Mouse (Mus musculus) lung, embryonic 15.5 days (tissue): ENCODE data around the gene Mcrip2. TPM values are rescaled to one million over a fixed set of nuclear protein-coding genes. Genes with fewer than 3 reads are reported as not detected.

Source experiments
- ATAC-seq: fragments of 200-750 bp; cut with Nextera tagmentation; 2 replicates; pipeline ENCODE4 v1.8.0; 2017; ENCODE audit warnings: moderate number of reproducible peaks, borderline replicate concordance; ENCODE audit not compliant: low FRiP score, low TSS enrichment; ENCODE audit errors: extremely low read depth
- H3K27ac ChIP-seq: fragments of 300-500 bp; sonication (generic); 2 replicates; pipeline ENCODE4 v1.5.1; 2015; ENCODE audit warnings: moderate library complexity, mild to moderate bottlenecking, inconsistent platforms
- H3K27me3 ChIP-seq: fragments of 300-500 bp; sonication (generic); 2 replicates; pipeline ENCODE4 v1.6.1; 2015; ENCODE audit warnings: inconsistent platforms
- H3K36me3 ChIP-seq: fragments of 300-500 bp; sonication (generic); 2 replicates; pipeline ENCODE4 v1.6.1; 2015; ENCODE audit warnings: inconsistent platforms
- H3K4me1 ChIP-seq: fragments of 300-500 bp; sonication (generic); 2 replicates; pipeline ENCODE4 v1.6.1; 2015; ENCODE audit warnings: inconsistent platforms
- H3K4me2 ChIP-seq: fragments of 300-500 bp; sonication (generic); 2 replicates; pipeline ENCODE4 v1.6.1; 2015; ENCODE audit warnings: inconsistent platforms, mild to moderate bottlenecking, moderate library complexity
- H3K4me3 ChIP-seq: fragments of 300-500 bp; sonication (generic); 2 replicates; pipeline ENCODE4 v1.5.1; 2015; ENCODE audit warnings: mild to moderate bottlenecking, inconsistent platforms
- H3K9ac ChIP-seq: fragments of 300-500 bp; sonication (generic); 2 replicates; pipeline ENCODE4 v1.6.1; 2015; ENCODE audit warnings: inconsistent platforms
- H3K9me3 ChIP-seq: fragments of 300-500 bp; sonication (generic); 2 replicates; pipeline ENCODE4 v1.6.1; 2016; ENCODE audit warnings: inconsistent platforms
- WGBS: fragments of 180-500 bp; shearing (Covaris S2); methylation state at CpG from one replicate; pipeline ENCODE4 v1.1.7; 2015; 5-methylcytosine and 5-hydroxymethylcytosine counted together
- polyA plus RNA-seq: library from polyadenylated mRNA; unstranded; fragments of >200 nt; fragmentation: Nextera tagmentation; extraction: Ambion mirVana; gene quantifications from 2 replicates; pipeline ENCODE4 v1.2.1, GENCODE M21; 2015

Gene Mcrip2
- polyA plus RNA-seq = 18.1 and 21.7 TPM in 2 replicates

- peak within 1 kb of the TSS; percentile 76 for H3K27ac ChIP-seq
- peaks cover 15% of the 10 kb centered on the region for H3K4me1 ChIP-seq
- ATAC-seq = peak; percentile 89
- WGBS = under 1% methylated on average over 24 of the region's 24 CpGs
- H3K4me2 ChIP-seq = peak within 1 kb of the TSS; percentile 99
- no peaks in the 10 kb centered on the region for H3K36me3 ChIP-seq
- H3K4me3 ChIP-seq = peak within 1 kb of the TSS; percentile 61
- no peaks in the 10 kb centered on the region for H3K9me3 ChIP-seq
- H3K9ac ChIP-seq = peak within 1 kb of the TSS; percentile 63
- H3K27me3 ChIP-seq = no peaks in the 10 kb centered on the region
Observed at GRCm38 (mm10) chr17:25868601-25869191, at the start of gene Mcrip2. Gene Mcrip2 (minus strand): TSS chr17:25868764.

DNA sequence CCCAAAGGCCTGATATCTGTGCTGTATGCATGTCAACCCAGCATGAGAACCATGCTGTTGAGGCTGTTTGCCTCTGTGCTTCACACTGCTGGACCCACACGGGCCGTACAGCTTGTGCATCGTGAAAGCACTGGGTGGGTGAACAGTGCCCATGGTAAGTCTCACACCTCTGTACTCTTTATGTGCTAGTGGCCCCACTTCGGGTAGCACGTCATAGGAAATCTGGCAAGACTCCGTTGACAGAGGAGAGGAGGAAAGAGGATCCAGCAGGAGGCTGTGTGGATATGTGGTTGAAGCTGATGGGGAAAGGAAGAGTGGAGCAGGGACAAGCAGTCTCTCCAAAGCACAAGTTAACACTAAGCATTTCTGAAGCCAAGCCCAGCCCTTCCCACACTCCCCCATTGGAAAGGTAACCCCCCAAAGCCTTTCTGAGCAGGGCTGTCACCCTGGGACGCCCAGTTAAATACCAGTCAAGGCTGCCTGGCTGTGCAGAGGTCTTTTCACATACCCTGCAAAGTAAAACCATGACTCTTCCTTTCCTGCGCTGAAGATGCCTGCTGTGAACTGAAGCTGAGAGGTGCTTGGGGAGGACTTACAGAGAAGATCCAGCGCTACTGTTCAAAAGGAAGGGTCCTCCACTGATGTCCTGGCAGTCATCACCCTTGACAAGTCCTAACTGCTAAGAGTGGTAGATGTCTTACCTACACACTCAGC is 49.6 kb upstream of the Mcrip2 start:
- Histone ChIP-seq H3K9ac (peak overlapping the region; percentile 85), H3K9me3 (no peaks in the 10 kb centered on the region), H3K27ac (no peak overlapping the region), H3K4me1 (peaks cover 30% of the 10 kb centered on the region), H3K27me3 (no peaks in the 10 kb centered on the region), H3K4me3 (peak overlapping the region; percentile 84), H3K36me3 (peaks cover 5% of the 10 kb centered on the region; the same call in 1 of the 2 replicates), H3K4me2 (peak overlapping the region; percentile 85)
- WGBS = 81% methylated on average over 9 of the region's 9 CpGs
- no peak for ATAC-seq

DNA sequence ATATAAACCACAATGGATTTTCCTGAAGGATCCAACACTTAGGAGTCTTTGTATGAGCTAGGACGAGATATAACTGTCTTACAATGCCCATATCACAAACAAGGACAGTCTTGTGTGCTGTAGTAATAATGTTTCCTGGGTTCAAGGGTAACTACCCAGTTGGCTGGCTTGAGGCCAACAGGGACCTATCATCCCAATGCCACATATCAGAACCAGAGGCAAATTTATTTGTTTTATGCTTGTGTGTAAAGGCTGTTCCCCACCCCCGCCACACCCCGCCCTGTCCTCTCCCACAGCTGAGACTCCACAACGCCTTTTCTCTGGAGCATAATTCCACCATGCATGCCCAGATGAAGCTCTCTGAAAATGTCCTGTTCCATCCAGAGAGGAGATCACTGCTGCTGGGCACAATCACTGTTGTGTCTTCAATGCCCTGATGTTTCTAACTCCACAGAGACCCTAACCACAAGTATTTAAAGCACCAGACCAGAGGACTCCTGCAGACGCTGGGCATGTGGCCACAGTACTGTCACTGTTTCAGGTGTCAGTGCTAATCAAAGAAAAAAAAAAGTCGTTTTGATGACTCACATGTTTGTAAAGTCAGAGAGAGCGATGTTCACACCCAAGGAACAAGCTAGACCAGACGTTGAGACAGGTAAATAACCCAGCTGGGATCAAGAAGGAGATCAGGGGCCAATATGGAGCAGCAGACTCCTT is 48.5 kb upstream of the Mcrip2 start:
- WGBS = 76% methylated on average over 8 of the region's 8 CpGs

DNA sequence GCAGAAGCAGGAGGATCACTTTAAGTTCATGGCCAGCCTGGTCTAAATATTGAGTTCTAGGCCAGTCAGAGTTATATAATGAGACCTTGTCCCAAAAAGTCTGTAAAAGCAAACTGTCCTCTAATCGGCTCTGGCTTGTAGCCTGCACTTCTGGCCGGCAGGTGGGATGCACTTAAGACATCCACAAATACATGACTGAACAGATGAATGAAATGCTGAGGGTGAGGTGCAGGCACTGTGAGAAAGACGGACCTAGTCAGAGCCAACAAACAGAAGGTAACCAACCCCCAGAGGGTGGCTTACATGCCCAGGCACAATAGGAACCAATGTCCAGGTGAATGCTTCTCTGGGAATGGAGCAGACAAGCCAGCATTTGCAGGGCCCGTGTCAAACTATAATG is 45.7 kb upstream of the Mcrip2 start:
- Histone ChIP-seq H3K9me3 (no peaks in the 10 kb centered on the region), H3K4me1 (peaks cover 25% of the 10 kb centered on the region), H3K27ac (peak overlapping the region; percentile 34), H3K27me3 (no peaks in the 10 kb centered on the region), H3K36me3 (peaks cover 5% of the 10 kb centered on the region; the same call in 1 of the 2 replicates), H3K4me3 (no peak overlapping the region), H3K9ac (no peak overlapping the region), H3K4me2 (no peak overlapping the region)
- 64% methylated on average over 4 of the region's 4 CpGs for WGBS
- no peak for ATAC-seq

More for the DNA sequence above, 48.5 kb upstream of the Mcrip2 start:
- H3K9me3 ChIP-seq = no peaks in the 10 kb centered on the region
- no peak overlapping the region for H3K9ac ChIP-seq
- no peak for ATAC-seq
- no peaks in the 10 kb centered on the region for H3K27me3 ChIP-seq
- H3K4me2 ChIP-seq = no peak overlapping the region
- peaks cover 30% of the 10 kb centered on the region for H3K4me1 ChIP-seq
- peaks cover 5% of the 10 kb centered on the region; the same call in 1 of the 2 replicates for H3K36me3 ChIP-seq
- no peak overlapping the region for H3K4me3 ChIP-seq
- no peak overlapping the region for H3K27ac ChIP-seq

- H3K4me3 ChIP-seq = no peak overlapping the region
- no peak overlapping the region for H3K4me2 ChIP-seq
- ATAC-seq = no peak
- H3K9me3 ChIP-seq = no peaks in the 10 kb centered on the region
- no peak overlapping the region for H3K9ac ChIP-seq
- H3K27me3 ChIP-seq = no peaks in the 10 kb centered on the region
- WGBS = 62% methylated on average over 1 of the region's 1 CpGs
- H3K4me1 ChIP-seq = peaks cover 23% of the 10 kb centered on the region
- H3K36me3 ChIP-seq = peaks cover 5% of the 10 kb centered on the region; the same call in 1 of the 2 replicates
- H3K27ac ChIP-seq = peak overlapping the region; percentile 34
Observed at GRCm38 (mm10) chr17:25913877-25914275, 45.3 kb upstream of the Mcrip2 start.

DNA sequence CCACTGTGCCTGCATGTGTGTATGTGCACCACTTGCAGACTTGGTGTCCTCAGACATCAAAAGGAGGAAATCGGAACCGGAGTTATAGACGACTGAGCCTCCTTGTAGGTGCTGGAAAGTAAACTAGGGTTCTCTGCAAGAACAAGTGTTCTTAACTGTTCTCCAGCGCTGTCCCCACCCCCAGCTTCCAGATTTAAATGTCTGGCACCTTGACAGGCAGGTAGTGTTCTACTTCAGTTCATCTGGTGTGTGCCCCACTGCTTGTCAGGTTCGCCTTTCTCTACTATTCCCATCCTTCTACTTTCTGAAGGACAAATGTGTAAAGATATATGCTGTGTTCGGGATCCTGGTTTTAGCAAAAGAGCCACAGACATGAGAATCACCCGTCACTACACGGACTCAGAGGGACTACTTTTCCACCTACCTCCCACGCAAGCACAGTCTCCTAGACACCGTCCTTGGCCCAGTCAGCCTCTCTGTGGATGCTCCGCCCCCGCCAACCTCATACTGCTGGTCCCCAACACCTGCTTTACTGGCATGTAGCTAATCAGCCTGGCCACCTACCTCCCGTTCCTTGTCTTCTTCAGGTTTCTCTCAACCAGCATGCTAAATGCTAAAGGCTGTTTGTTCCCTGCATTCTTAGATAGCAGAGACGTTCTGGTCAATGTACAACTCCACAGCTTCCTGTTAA is 44.8 kb upstream of the Mcrip2 start:
- H3K4me3 ChIP-seq = no peak overlapping the region
- peaks cover 18% of the 10 kb centered on the region for H3K4me1 ChIP-seq
- no peak for ATAC-seq
- peaks cover 5% of the 10 kb centered on the region; the same call in 1 of the 2 replicates for H3K36me3 ChIP-seq
- H3K9ac ChIP-seq = no peak overlapping the region
- no peaks in the 10 kb centered on the region for H3K27me3 ChIP-seq
- no peak overlapping the region for H3K4me2 ChIP-seq
- WGBS = 76% methylated on average over 14 of the region's 14 CpGs
- 0 out of 2 replicates have a peak overlapping the region, but pooled peaks have one; percentile 34 for H3K27ac ChIP-seq
- H3K9me3 ChIP-seq = no peaks in the 10 kb centered on the region

- Histone ChIP-seq H3K27ac (no peak overlapping the region), H3K4me1 (peaks cover 9% of the 10 kb centered on the region), H3K36me3 (peaks cover 3% of the 10 kb centered on the region; the same call in 1 of the 2 replicates), H3K9me3 (no peaks in the 10 kb centered on the region), H3K27me3 (no peaks in the 10 kb centered on the region), H3K4me3 (no peak overlapping the region), H3K4me2 (no peak overlapping the region), H3K9ac (no peak overlapping the region)
- no peak for ATAC-seq
- 93% methylated on average over 4 of the region's 4 CpGs for WGBS
Observed at GRCm38 (mm10) chr17:25911816-25912215, 43.3 kb upstream of the Mcrip2 start.

DNA sequence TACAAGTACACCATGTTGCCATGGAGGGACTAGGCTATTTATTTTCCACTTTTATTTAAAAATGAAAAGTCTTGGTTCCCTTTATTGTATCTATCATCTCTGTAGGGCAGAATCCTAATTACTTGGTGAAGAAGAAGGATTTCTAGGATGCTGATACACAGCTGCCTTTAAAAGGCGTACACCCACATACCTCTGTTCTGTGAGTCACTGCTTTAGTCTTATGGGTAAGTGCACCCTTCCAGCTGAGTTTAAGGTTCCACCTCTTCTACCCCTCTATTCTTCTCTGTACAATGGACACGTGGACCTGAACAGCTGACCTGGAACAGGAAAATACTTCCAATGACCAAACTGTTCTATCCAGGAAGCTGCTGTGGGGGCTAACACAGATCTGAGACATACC is 39.1 kb upstream of the Mcrip2 start:
- Histone ChIP-seq H3K4me2 (no peak overlapping the region), H3K36me3 (peaks cover 5% of the 10 kb centered on the region; the same call in 1 of the 2 replicates), H3K9ac (no peak overlapping the region), H3K27me3 (no peaks in the 10 kb centered on the region), H3K4me1 (no peaks in the 10 kb centered on the region), H3K4me3 (no peak overlapping the region), H3K9me3 (no peaks in the 10 kb centered on the region), H3K27ac (no peak overlapping the region)
- WGBS = 87% methylated on average over 2 of the region's 2 CpGs
- ATAC-seq = no peak

- ATAC-seq = no peak
- Histone ChIP-seq H3K36me3 (peaks cover 12% of the 10 kb centered on the region), H3K4me1 (no peaks in the 10 kb centered on the region), H3K4me3 (no peak overlapping the region), H3K4me2 (no peak overlapping the region), H3K27me3 (no peaks in the 10 kb centered on the region), H3K9ac (no peak overlapping the region), H3K27ac (no peak overlapping the region), H3K9me3 (no peaks in the 10 kb centered on the region)
- 87% methylated on average over 3 of the region's 3 CpGs for WGBS
Observed at GRCm38 (mm10) chr17:25903061-25903460, 34.5 kb upstream of the Mcrip2 start.

- no peak overlapping the region for H3K27ac ChIP-seq
- 97% methylated on average over 1 of the region's 1 CpGs for WGBS
- H3K27me3 ChIP-seq = no peaks in the 10 kb centered on the region
- no peak overlapping the region for H3K4me2 ChIP-seq
- H3K9me3 ChIP-seq = no peaks in the 10 kb centered on the region
- no peak overlapping the region for H3K4me3 ChIP-seq
- ATAC-seq = no peak
- no peak overlapping the region for H3K9ac ChIP-seq
- H3K36me3 ChIP-seq = peaks cover 7% of the 10 kb centered on the region
- H3K4me1 ChIP-seq = no peaks in the 10 kb centered on the region
Observed at GRCm38 (mm10) chr17:25900193-25900592, 31.6 kb upstream of the Mcrip2 start.

DNA sequence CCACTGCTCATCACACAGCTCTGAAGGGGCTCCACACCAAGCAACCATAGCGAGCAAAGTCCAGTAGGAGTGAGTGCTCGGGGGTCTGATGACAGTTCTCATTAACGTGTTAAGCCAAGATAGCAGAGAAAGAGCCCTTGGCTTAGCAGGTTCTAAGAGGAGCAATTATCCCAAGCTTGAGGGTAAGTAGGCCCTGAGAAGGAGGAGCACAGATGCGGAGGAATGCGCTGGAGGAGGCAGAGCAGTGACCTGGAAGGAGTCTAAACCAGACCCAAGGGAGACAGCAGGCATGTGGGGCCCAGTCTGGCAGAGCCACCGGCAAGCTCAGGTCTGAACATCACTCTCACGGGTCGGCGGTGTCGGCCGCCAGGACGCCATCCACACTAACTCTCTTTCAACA is 27.3 kb upstream of the Mcrip2 start:
- Histone ChIP-seq H3K9ac (no peak overlapping the region), H3K36me3 (peaks cover 7% of the 10 kb centered on the region), H3K4me1 (no peaks in the 10 kb centered on the region), H3K27me3 (no peaks in the 10 kb centered on the region), H3K9me3 (no peaks in the 10 kb centered on the region), H3K4me2 (no peak overlapping the region), H3K27ac (no peak overlapping the region), H3K4me3 (no peak overlapping the region)
- 66% methylated on average over 12 of the region's 12 CpGs for WGBS
- no peak for ATAC-seq
